Mouse (Mus musculus) lung, adult 2 months (tissue): ENCODE measurements around the gene Spon1.

Experiments
- CTCF ChIP-seq: fragments of 200-500 bp; IDR thresholded peaks from 2 replicates; pipeline ENCODE4 v1.5.1; 2011; ENCODE audit warnings: mild to moderate bottlenecking, low read length, control low read depth; ENCODE audit not compliant: insufficient read depth
- POLR2A ChIP-seq: fragments of 200-500 bp; IDR thresholded peaks from 2 replicates; pipeline ENCODE4 v1.6.1; 2011; ENCODE audit warnings: low read depth, mild to moderate bottlenecking, control low read depth, low read length, borderline replicate concordance; ENCODE audit errors: extremely low read depth

GRCm38 (mm10) chr7:113728926-113729325 is 36.9 kb upstream of the Spon1 start:
- TF ChIP-seq CTCF (no peak), POLR2A (no peak)
